Mouse (Mus musculus): ENCODE data around the gene Fndc7.
"Not testable (repeated sequence)": the region's sequence is repeated elsewhere in the genome, so short reads cannot be mapped to it uniquely, and the experiment has no call there.

The Fndc7 gene

DNA sequence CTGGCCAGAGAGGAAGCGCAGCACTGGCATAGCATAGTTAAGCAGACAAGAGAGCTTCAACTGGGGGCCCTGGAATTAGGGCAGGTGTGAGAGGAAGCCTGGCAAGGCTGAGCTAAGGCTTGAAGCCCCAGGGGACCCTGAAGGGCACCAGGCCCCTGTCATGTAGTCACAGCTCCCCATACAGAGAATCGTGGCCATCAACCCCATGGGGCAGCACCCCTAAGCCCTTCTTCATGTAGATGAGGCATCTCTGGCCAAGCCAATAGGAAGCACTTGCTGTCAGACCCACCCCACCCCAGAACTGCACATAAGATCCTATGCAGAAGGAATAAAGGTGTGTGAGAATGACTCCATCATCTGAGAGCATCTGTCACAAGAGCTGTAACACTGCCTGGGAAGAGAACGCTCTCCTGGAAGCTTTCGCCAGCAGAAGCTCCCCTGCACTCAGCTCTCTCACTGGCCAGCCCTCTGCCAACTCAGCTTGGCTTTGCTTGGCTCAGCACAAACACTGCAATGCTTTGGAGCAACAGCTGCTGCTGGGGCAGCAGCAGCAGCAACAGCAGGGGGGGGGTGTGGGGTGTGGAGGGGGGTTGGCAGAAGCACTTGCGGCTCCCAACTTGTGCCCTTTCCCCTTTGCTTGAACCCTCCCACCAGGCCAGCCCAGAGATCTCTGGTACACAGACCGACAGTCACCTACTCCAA, 37.7 kb downstream of the Fndc7 start:
- DNase-seq, result peak in 1 of 2 experiments; percentile 60

GRCm38 (mm10) chr3:108851554-108851953, 38.3 kb downstream of the Fndc7 start:
- DNase-seq, result no peak

- DNase-seq, result no peak
Measured at GRCm38 (mm10) chr3:108851075-108851474, 38.7 kb downstream of the Fndc7 start.

DNA sequence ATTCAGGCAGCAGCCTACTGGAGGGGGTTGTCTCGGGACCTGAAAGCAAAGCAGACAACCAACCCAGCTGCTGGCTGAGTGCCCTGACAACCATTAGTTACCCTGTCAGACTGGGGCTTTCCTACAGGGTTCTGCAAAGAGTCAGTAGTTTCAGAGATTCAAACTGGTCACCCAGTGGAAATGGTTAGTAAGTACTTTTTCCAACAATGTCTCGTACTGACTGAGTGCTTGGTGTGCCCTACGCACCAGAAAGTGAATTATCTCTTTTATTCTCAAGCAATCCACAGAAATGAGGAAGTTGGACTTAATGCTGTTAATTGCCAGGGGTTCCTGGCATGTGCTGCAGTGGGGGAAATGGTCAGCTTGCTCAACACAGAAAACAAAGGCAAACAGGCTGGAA, 39.3 kb downstream of the Fndc7 start:
- peak; percentile 41 to 56 for DNase-seq

DNA sequence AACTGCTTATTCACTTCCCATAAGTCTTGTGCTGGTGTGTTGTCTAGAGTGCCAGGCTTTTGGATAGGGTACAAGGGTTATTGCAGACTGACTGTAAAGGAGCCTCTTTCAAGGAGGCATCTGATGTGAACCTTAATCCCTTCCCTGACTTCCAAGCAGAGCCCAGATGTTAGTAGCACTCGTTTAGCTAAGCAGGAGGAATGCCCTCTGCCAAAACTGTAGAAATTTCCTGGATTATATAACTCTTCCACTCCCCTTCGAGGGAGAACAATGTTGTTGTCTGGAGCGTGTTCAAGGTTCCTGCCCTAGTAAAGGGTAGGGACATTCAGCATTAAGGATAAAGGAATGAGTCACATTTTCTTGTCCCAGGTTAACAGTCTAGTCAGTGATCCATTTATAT, 43.2 kb downstream of the Fndc7 start:
- DNase-seq, result no peak

GRCm38 (mm10) chr3:108844521-108844920, 45.3 kb downstream of the Fndc7 start:
- DNase-seq, result no peak

DNA sequence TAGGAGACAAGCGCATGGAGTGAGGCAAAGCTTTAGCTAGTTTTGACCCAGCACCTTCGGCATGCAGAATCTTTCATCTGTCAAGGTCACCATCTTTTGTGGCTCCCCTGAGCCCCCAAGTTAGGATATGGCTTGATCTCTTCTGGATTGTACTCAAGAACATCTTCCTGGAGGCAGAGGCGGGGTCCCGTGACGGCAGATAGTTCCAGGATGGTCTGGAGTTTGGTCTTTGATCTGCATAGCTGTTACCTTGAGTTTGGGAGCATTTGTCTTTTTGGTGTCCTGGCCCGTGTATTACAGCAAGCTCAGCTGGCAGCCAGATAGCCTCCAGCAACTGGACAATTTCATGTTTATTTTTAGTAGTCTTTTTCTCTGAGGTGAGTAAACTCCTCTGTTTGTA, 45.8 kb downstream of the Fndc7 start:
- no peak for DNase-seq

DNA sequence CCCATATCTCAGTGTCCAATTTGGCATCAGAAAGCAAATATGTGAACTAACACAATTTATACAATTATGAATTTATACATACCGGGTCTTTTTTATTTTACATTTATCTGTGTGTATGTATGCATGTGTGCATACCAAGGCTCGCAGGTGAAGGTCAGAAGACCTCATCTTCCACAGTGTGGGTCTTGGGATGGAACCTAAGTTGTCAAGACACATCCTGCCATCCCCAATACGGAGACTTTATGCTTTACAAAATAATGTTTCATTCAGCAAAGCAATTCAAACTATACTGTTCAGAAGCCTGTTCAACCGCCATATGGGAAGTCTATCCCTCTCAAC, 49.1 kb downstream of the Fndc7 start:
- no peak for DNase-seq

GRCm38 (mm10) chr3:108840000-108840715, 49.6 kb downstream of the Fndc7 start, which contains the start of gene Stxbp3:
Gene Stxbp3, minus strand, starts transcription at chr3:108840526.
- DNase-seq, result peak; percentile 98 to 99

GRCm38 (mm10) chr3:108839647-108839999, 50.2 kb downstream of the Fndc7 start:
- no peak for DNase-seq

DNA sequence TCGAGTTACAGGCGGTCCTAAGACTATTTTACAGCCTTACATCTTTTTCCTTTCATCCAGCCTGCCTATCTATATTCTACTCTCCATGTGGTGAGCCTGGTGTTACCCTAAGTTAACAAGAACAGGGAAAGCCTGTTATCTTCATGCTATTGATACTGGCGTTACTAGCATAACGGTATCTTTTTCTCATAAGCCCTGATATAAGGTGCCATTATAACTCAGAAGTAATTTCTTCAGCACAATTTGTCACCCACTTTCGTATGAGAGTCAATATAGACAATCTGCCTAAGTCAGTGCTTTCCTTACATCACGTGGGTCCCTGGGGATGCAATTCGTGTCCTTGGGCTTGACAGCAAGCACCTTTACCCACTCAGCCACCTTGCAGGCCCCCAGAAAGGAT, 50.8 kb downstream of the Fndc7 start:
- DNase-seq, result no peak

- DNase-seq, result no peak
Measured at GRCm38 (mm10) chr3:108836931-108837330, 52.9 kb downstream of the Fndc7 start.

DNA sequence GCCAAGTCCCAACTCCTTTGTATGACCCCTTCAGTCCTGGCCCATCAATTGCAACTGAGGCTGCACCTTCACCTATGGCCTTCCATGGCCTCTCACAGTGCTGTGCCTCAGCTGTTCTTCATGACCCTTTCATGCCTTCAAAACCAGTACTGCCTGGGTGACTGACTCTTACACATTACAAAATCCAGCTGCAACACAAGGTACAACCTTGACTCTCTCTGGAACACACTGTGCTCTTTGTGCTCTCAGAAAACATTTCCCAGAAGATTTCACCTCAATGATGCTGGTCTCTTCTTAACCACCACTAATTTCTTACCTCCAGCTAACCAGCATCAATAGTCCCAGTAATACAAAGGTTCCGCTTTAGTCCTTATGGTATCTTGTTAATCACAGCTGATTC, 56.1 kb downstream of the Fndc7 start:
- not testable (repeated sequence) for DNase-seq

GRCm38 (mm10) chr3:108831750-108832149, 58.1 kb downstream of the Fndc7 start:
- DNase-seq, result no peak

- peak; percentile 45 to 78 for DNase-seq
Measured at GRCm38 (mm10) chr3:108830493-108830892, 59.3 kb downstream of the Fndc7 start.

GRCm38 (mm10) chr3:108815631-108816030, 74.2 kb downstream of the Fndc7 start:
- DNase-seq, result no peak

GRCm38 (mm10) chr3:108810747-108811263, 79.0 kb downstream of the Fndc7 start:
- peak in 1 of 2 experiments; percentile 36 for DNase-seq

DNA sequence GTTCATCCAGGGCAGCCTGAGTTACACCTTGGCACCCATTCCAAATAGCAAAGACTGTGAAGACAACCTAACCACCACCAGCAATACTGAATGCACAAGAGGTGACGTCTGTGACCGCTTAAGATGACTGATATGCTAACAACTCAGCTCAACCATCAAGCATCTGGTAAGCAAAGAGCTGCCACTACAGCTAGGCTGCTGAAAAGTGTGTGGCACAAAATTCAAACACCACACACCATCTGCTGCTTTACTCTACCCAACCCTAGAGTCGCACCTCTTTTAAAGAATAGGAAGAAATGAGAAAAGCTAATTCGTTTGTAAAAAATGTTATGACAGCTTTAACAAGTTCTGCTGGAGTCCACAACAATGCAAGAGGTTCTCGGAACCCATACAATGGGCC, 84.2 kb downstream of the Fndc7 start:
- DNase-seq, result no peak

Measured in lung, postnatal 4 days (tissue).